Mouse (Mus musculus) midbrain, embryonic 10.5 days (tissue): ENCODE measurements around the gene Dip2c. TPM values are rescaled to one million over a fixed set of nuclear protein-coding genes. Genes with fewer than 3 reads are reported as not detected.

ENCODE experiments used
- DNase-seq: peaks from one replicate; pipeline ENCODE4 v3.0.0-alpha.2; 2017; ENCODE audit warnings: low spot score
- H3K27ac ChIP-seq: fragments of 300-500 bp; sonication (generic); replicated peaks from 2 replicates; pipeline ENCODE4 v1.5.1; 2016; ENCODE audit warnings: mild to moderate bottlenecking
- H3K27me3 ChIP-seq: fragments of 300-500 bp; sonication (generic); 2 replicates; pipeline ENCODE4 v1.6.1; 2016; ENCODE audit warnings: low read depth, mild to moderate bottlenecking; ENCODE audit not compliant: poor library complexity, severe bottlenecking
- H3K36me3 ChIP-seq: fragments of 300-500 bp; sonication (generic); 2 replicates; pipeline ENCODE4 v1.6.1; 2016; ENCODE audit warnings: mild to moderate bottlenecking, moderate library complexity
- H3K4me1 ChIP-seq: fragments of 300-500 bp; sonication (generic); 2 replicates; pipeline ENCODE4 v1.6.1; 2016
- H3K4me3 ChIP-seq: fragments of 300-500 bp; sonication (generic); 2 replicates; pipeline ENCODE4 v1.5.1; 2016; ENCODE audit warnings: mild to moderate bottlenecking, moderate library complexity
- H3K9me3 ChIP-seq: fragments of 300-500 bp; sonication (generic); replicated peaks from 2 replicates; pipeline ENCODE4 v1.6.1; 2016; ENCODE audit warnings: mild to moderate bottlenecking
- WGBS: fragments of 180-500 bp; shearing (Covaris S2); methylation state at CpG from one replicate; pipeline ENCODE4 v1.1.7; 2016; 5-methylcytosine and 5-hydroxymethylcytosine counted together
- polyA plus RNA-seq: library from polyadenylated mRNA; unstranded; fragments of >200 nt; fragmentation: Nextera tagmentation; extraction: Ambion mirVana; gene quantifications from 2 replicates; pipeline ENCODE4 v1.2.1, GENCODE M21; 2016

Gene Dip2c
- polyA plus RNA-seq, 1 experiment from 2014 or later: 4.0 TPM

DNA sequence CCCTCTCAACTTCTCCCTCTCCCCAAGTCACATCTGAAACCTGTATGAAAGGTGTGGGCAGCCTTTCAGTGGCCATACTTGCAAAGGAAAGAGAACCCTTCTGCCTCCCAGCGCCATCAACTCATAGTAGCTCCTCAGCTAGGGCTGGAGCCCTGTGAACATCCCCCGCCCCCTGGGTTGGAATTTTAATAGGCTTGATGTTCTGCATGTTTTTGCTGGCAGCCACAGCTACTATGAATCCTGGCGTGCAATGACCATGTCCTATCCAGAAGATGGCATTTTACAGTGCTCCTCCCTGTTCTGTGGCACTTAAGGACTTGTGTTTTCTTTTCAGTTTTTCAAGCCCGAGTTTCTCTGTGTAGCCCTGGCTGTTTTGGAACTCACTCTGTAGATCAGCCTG, 166.7 kb downstream of the Dip2c start:
- no peak overlapping the region for H3K27ac ChIP-seq
- H3K4me1 ChIP-seq: no peaks in the 10 kb centered on the region
- peaks cover 4% of the 10 kb centered on the region; the same call in 1 of the 2 replicates for H3K36me3 ChIP-seq
- H3K4me3 ChIP-seq: no peak overlapping the region
- no peak for DNase-seq
- no peaks in the 10 kb centered on the region for H3K27me3 ChIP-seq
- WGBS: 84% methylated on average over 4 of the region's 4 CpGs
- H3K9me3 ChIP-seq: no peaks in the 10 kb centered on the region; the same call in 1 of the 2 replicates

GRCm38 (mm10) chr13:9445533-9446294, 169.4 kb downstream of the Dip2c start:
- Histone ChIP-seq H3K27ac (no peak overlapping the region), H3K36me3 (no peaks in the 10 kb centered on the region), H3K9me3 (no peaks in the 10 kb centered on the region), H3K27me3 (no peaks in the 10 kb centered on the region), H3K4me1 (no peaks in the 10 kb centered on the region), H3K4me3 (no peak overlapping the region)
- no peak for DNase-seq
- WGBS: 91% methylated on average over 6 of the region's 6 CpGs

DNA sequence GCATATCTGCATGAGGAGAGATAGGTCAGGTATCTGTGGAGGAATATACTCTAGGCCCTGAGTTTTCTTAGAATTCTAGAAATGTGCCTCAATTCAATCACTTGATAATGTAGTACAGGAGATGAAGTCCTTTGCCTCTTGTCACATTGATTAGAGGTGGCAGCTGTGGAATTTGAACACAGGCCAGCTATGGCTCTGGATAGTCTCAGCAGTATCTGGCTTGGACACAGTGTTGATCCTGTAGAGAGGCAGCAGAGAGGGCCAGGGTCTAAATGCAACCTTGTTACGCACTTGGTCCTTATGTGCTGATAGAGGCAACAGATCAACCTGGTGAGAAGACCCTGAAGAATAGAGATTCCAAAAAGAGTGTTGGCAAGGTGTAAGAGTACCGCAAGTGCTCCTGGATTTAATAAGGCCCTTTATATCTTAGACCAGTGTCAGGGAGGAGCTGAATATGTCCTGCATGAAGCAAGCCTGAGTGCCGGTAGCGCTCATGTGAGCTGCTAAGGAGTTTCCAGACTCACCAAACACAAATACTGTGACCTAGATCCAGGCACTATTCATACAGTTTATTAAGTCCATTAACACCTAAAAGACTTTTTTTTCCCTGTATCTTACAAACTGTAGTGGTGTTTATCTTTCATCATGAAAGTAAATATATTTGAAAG, 170.3 kb downstream of the Dip2c start:
- no peak overlapping the region for H3K4me3 ChIP-seq
- 93% methylated on average over 4 of the region's 4 CpGs for WGBS

DNA sequence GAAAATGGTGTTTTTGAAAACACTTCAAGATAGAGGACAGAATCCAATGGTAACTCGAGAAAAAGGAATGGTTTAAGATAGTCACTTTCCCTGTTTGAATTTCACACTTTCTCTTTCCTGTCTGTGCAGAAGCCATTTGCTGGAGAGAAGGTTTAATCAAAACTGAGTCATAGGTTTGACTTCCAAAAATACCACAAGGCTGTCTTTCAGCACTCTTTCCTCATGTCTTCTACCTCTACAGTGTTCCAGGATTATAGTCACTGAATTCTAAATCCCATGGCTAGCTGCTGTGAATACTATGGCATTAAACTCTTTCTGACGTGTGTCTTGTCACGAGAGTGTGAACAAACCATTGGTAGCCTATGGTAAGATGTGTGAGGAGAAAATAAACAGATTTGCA, 173.9 kb downstream of the Dip2c start:
- Histone ChIP-seq H3K27me3 (no peaks in the 10 kb centered on the region), H3K9me3 (no peaks in the 10 kb centered on the region), H3K27ac (no peak overlapping the region), H3K4me3 (no peak overlapping the region), H3K4me1 (peaks cover 14% of the 10 kb centered on the region), H3K36me3 (no peaks in the 10 kb centered on the region)
- DNase-seq: no peak
- WGBS: 83% methylated on average over 3 of the region's 3 CpGs

More for the DNA sequence above, 170.3 kb downstream of the Dip2c start:
- H3K27ac ChIP-seq: no peak overlapping the region
- H3K27me3 ChIP-seq: no peaks in the 10 kb centered on the region
- no peak for DNase-seq
- H3K36me3 ChIP-seq: no peaks in the 10 kb centered on the region
- H3K4me1 ChIP-seq: no peaks in the 10 kb centered on the region
- no peaks in the 10 kb centered on the region for H3K9me3 ChIP-seq

GRCm38 (mm10) chr13:9451952-9452351, 175.6 kb downstream of the Dip2c start:
- no peak overlapping the region for H3K27ac ChIP-seq
- WGBS: 89% methylated on average over 3 of the region's 3 CpGs
- H3K27me3 ChIP-seq: no peaks in the 10 kb centered on the region
- H3K4me3 ChIP-seq: no peak overlapping the region
- H3K4me1 ChIP-seq: peaks cover 23% of the 10 kb centered on the region
- H3K9me3 ChIP-seq: no peaks in the 10 kb centered on the region
- no peak for DNase-seq
- H3K36me3 ChIP-seq: no peaks in the 10 kb centered on the region

DNA sequence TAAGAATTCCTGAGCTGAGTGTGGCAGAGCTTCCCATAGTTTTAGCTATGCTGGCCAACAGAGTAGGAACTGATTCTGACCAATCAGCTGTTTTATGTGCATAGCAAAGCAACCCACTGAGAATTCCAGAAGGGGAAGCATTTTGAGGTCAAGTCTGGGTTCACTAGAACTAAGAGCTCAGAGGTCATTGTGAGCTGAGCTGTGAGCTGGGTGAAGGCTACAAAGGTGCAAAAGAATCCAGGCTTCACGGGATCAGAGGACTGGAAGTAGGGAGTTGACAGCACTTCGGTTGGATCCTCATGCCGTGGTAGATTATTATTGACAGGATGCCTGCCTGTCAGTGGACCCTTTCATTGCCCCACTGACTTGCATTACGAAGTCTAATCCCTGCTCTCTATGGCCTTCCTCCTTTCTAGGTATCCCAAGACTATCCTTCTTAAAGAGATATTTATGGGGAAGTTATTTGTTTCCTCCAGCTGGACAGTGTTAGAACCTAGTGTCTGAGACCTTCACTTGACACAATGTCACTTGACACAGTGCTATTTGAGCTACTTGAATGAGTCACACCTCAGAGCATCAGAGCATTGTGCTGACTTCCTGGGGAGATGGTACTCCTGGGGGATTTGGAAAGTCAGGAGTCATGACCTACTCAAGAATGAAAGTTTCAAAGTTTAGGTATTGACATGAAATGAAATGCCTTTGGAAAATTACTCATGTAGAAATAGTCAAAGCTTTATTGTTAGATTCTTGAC, 178.3 kb downstream of the Dip2c start:
- Histone ChIP-seq H3K4me3 (no peak overlapping the region), H3K27ac (no peak overlapping the region), H3K36me3 (no peaks in the 10 kb centered on the region), H3K9me3 (no peaks in the 10 kb centered on the region), H3K27me3 (no peaks in the 10 kb centered on the region), H3K4me1 (peaks cover 35% of the 10 kb centered on the region)
- peak; percentile 24 for DNase-seq
- WGBS: 50% methylated on average over 4 of the region's 4 CpGs

DNA sequence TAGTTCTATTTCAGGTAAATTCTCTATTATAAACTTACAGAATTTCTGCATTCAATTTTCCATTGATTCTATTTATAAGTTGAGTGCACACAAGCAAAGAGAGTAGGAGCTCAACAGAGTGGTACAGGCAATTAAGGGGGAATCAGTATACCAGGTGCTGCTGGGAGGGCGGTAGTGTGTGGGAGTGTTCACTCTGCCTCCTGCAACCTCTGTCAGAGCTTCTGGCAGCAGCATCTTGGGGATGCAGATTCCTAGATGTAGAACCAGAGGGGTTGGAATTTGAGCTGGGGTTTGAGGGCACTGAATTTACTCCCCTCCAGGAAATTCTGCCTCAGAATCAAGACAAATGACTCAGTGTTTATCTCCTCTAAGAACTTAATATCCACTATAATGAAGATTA, 179.7 kb downstream of the Dip2c start:
- WGBS: 83% methylated on average over 1 of the region's 1 CpGs
- H3K27me3 ChIP-seq: no peaks in the 10 kb centered on the region
- H3K4me1 ChIP-seq: peaks cover 35% of the 10 kb centered on the region
- DNase-seq: no peak
- no peaks in the 10 kb centered on the region for H3K9me3 ChIP-seq
- no peak overlapping the region for H3K27ac ChIP-seq
- H3K4me3 ChIP-seq: no peak overlapping the region
- H3K36me3 ChIP-seq: no peaks in the 10 kb centered on the region

GRCm38 (mm10) chr13:9457420-9458308, 181.3 kb downstream of the Dip2c start:
- 76% methylated on average over 8 of the region's 8 CpGs for WGBS
- no peaks in the 10 kb centered on the region for H3K36me3 ChIP-seq
- H3K4me1 ChIP-seq: peaks cover 30% of the 10 kb centered on the region
- H3K9me3 ChIP-seq: no peaks in the 10 kb centered on the region
- DNase-seq: no peak
- H3K27ac ChIP-seq: no peak overlapping the region
- H3K27me3 ChIP-seq: no peaks in the 10 kb centered on the region
- no peak overlapping the region for H3K4me3 ChIP-seq

- Histone ChIP-seq H3K4me3 (no peak overlapping the region), H3K9me3 (no peaks in the 10 kb centered on the region), H3K27ac (no peak overlapping the region), H3K27me3 (no peaks in the 10 kb centered on the region), H3K4me1 (no peaks in the 10 kb centered on the region), H3K36me3 (no peaks in the 10 kb centered on the region)
- WGBS: 85% methylated on average over 3 of the region's 3 CpGs
- DNase-seq: no peak
Observed at GRCm38 (mm10) chr13:9464457-9464856, 188.1 kb downstream of the Dip2c start.

DNA sequence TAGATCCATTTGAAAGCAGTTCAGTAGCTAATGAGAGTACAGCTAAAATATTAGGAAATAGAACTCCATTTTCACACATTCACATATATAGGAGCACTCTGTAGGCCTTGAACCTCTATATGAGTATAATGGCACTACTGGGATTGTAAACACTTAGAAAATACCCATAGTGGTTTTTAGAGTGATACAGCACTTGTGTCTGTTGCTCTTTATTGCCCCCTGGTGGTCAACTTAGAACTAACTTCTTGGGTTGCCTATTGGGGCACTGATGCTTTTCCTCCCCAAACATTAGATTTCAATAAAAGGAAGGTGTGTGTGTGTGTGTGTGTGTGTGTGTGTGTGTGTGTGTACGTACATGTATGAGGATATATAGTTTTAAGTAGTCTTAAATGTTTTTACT, 190.9 kb downstream of the Dip2c start:
- H3K4me3 ChIP-seq: no peak overlapping the region
- H3K27ac ChIP-seq: no peak overlapping the region
- no peaks in the 10 kb centered on the region for H3K36me3 ChIP-seq
- no peaks in the 10 kb centered on the region for H3K9me3 ChIP-seq
- peak; percentile 34 for DNase-seq
- H3K27me3 ChIP-seq: no peaks in the 10 kb centered on the region
- WGBS: 40% methylated on average over 1 of the region's 1 CpGs
- no peaks in the 10 kb centered on the region for H3K4me1 ChIP-seq

DNA sequence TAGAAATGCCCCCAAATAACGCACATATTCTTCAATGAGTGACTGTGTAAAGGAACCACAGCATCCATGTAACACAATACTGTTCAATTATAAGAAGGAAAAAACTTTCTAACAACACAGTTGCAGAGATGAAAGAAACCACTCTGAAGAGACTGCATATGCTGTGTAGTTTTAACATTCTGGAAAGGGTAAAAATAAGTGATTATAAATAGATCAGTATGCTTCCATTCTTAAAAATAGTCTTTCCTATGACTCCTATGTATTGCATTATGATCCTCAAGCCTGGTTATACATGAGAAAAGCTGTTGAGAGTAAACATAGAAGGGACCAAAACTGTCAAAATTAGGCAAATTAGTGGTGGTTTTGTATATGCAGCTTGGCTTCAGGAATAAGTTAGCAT, 197.1 kb downstream of the Dip2c start:
- no peaks in the 10 kb centered on the region for H3K4me1 ChIP-seq
- 93% methylated on average over 1 of the region's 1 CpGs for WGBS

GRCm38 (mm10) chr13:9481722-9482121, 205.4 kb downstream of the Dip2c start:
- H3K36me3 ChIP-seq: no peaks in the 10 kb centered on the region
- no peak overlapping the region for H3K4me3 ChIP-seq
- no peak for DNase-seq
- H3K4me1 ChIP-seq: no peaks in the 10 kb centered on the region
- no peak overlapping the region for H3K27ac ChIP-seq
- WGBS: 87% methylated on average over 1 of the region's 1 CpGs
- H3K9me3 ChIP-seq: no peaks in the 10 kb centered on the region
- no peaks in the 10 kb centered on the region for H3K27me3 ChIP-seq

More for the DNA sequence above, 197.1 kb downstream of the Dip2c start:
- DNase-seq: no peak
- H3K27ac ChIP-seq: no peak overlapping the region
- no peaks in the 10 kb centered on the region for H3K36me3 ChIP-seq
- no peak overlapping the region for H3K4me3 ChIP-seq
- H3K27me3 ChIP-seq: no peaks in the 10 kb centered on the region
- peaks cover 8% of the 10 kb centered on the region; the same call in 1 of the 2 replicates for H3K9me3 ChIP-seq
